Mouse (Mus musculus) limb, embryonic 10.5 days (tissue): ENCODE results near the gene Mapk12. TPM values are rescaled to one million over a fixed set of nuclear protein-coding genes. Genes with fewer than 3 reads are reported as not detected.

Source experiments
- DNase-seq: peaks from one replicate; pipeline ENCODE4 v3.0.0-alpha.2; 2017; ENCODE audit warnings: low spot score
- H3K27ac ChIP-seq: fragments of 300-500 bp; sonication (generic); 2 replicates; pipeline ENCODE4 v1.5.1; 2016; ENCODE audit warnings: mild to moderate bottlenecking
- H3K27me3 ChIP-seq: fragments of 300-500 bp; sonication (generic); 2 replicates; pipeline ENCODE4 v1.6.1; 2016; ENCODE audit warnings: low read depth, mild to moderate bottlenecking; ENCODE audit not compliant: poor library complexity, severe bottlenecking
- H3K36me3 ChIP-seq: fragments of 300-500 bp; sonication (generic); 2 replicates; pipeline ENCODE4 v1.6.1; 2016; ENCODE audit warnings: mild to moderate bottlenecking, moderate library complexity
- H3K4me1 ChIP-seq: fragments of 300-500 bp; sonication (generic); 2 replicates; pipeline ENCODE4 v1.6.1; 2016
- H3K4me3 ChIP-seq: fragments of 300-500 bp; sonication (generic); 2 replicates; pipeline ENCODE4 v1.5.1; 2016; ENCODE audit warnings: mild to moderate bottlenecking, moderate library complexity
- H3K9me3 ChIP-seq: fragments of 300-500 bp; sonication (generic); replicated peaks from 2 replicates; pipeline ENCODE4 v1.6.1; 2016; ENCODE audit warnings: mild to moderate bottlenecking
- WGBS: fragments of 180-500 bp; shearing (Covaris S2); methylation state at CpG from one replicate; pipeline ENCODE4 v1.1.7; 2016; 5-methylcytosine and 5-hydroxymethylcytosine counted together
- polyA plus RNA-seq: library from polyadenylated mRNA; unstranded; fragments of >200 nt; fragmentation: Nextera tagmentation; extraction: Ambion mirVana; gene quantifications from 2 replicates; pipeline ENCODE4 v1.2.1, GENCODE M21; 2016

Mapk12 gene
- polyA plus RNA-seq, 1 experiment from 2014 or later: 21.5 TPM

DNA sequence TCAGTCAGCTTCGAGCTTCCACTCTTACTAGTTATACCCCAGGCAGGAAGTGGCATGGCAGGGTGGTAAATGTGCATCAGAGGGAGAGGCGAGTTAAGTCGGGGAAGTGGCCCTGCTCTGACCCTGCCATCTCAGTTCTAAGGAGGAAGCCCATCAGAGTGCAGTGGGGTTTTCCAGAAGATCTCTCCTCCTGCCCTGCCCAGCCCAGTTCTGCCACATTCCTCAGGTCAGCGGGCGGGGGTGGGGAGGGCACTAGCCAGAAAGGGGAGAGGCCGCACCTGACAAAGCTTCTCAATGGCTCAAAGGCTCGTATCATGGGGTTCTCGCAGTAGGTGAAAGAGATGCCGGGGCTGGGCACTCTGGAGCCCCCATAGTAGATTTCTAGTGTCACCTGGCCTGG is 20.9 kb upstream of the Mapk12 start:
- Histone ChIP-seq H3K36me3 (peaks cover 100% of the 10 kb centered on the region), H3K4me3 (no peak overlapping the region), H3K27ac (no peak overlapping the region), H3K4me1 (no peaks in the 10 kb centered on the region), H3K27me3 (no peaks in the 10 kb centered on the region), H3K9me3 (no peaks in the 10 kb centered on the region)
- 89% methylated on average over 9 of the region's 9 CpGs for WGBS
- DNase-seq: no peak

GRCm38 (mm10) chr15:89158516-89158915 is 18.0 kb upstream of the Mapk12 start:
- no peak overlapping the region for H3K4me3 ChIP-seq
- WGBS: 94% methylated on average over 16 of the region's 16 CpGs
- no peaks in the 10 kb centered on the region for H3K27me3 ChIP-seq
- no peak overlapping the region for H3K27ac ChIP-seq
- DNase-seq: no peak
- H3K9me3 ChIP-seq: no peaks in the 10 kb centered on the region
- no peaks in the 10 kb centered on the region for H3K4me1 ChIP-seq
- H3K36me3 ChIP-seq: peaks cover 100% of the 10 kb centered on the region

DNA sequence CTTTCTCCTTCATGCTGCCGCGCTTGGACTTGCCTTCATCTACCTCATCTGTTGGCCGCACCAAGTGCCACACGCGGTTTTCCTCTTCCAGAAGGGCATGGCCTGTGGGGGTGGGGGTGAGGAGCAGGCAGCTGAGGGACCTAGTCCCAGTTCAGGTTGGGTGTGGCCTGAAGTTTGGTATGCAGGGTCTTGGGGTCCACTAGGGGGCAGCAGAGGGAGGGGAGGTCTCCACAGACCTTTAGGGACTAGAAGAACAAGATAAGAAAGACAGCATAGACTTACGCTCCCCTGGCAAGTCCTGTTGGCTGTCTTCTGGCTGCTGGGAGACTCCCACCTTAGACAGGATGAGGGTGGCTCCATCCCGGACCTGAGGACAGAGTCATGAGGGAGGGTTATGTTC is 17.5 kb upstream of the Mapk12 start:
- Histone ChIP-seq H3K9me3 (no peaks in the 10 kb centered on the region), H3K27ac (no peak overlapping the region), H3K4me1 (no peaks in the 10 kb centered on the region), H3K27me3 (no peaks in the 10 kb centered on the region), H3K4me3 (no peak overlapping the region), H3K36me3 (peaks cover 97% of the 10 kb centered on the region)
- peak; percentile 82 for DNase-seq
- 66% methylated on average over 7 of the region's 7 CpGs for WGBS

DNA sequence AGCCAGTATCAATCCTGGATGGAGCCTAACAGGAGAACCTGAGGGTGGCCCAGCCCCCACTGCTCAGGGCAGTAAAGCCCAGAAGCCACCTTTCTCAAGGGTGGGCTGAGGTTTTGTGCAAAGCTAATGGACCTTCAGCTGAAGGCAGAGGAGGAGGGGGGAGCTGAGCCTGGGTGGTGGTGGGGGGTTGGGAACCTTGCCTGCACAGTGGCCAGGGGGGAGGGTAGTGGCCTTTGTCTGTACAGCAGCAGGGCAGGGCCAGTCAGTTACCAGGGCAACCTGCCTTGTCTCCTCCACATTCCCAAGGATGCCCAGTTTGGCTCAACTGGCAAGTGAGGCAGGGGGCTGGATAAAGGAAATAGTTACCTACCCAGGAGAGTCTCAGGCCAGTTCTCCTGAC is 11.8 kb upstream of the Mapk12 start:
- peaks cover 29% of the 10 kb centered on the region for H3K27me3 ChIP-seq
- H3K27ac ChIP-seq: peak overlapping the region; percentile 30; the same call in 1 of the 2 replicates
- no peak overlapping the region for H3K4me3 ChIP-seq
- DNase-seq: no peak
- no peaks in the 10 kb centered on the region for H3K9me3 ChIP-seq
- H3K4me1 ChIP-seq: peaks cover 43% of the 10 kb centered on the region
- H3K36me3 ChIP-seq: peaks cover 40% of the 10 kb centered on the region

DNA sequence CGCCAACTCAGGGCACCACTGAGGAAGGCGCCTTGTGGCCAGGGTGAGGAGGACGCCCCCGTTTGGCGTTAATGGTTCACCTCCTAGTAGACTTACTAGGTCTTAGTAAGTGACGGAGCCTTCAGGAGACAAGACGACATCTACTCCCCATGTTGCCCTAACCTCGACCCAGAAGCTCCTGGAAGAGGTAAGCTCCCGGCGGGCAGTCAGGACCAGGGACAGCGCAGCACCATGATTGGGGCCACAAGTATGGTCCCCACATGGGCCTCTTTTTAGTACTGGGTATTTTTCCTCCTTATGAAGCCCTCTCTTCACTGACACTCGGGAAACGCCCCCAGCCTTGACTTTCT is 9.5 kb upstream of the Mapk12 start:
- H3K27me3 ChIP-seq: peaks cover 51% of the 10 kb centered on the region

DNA sequence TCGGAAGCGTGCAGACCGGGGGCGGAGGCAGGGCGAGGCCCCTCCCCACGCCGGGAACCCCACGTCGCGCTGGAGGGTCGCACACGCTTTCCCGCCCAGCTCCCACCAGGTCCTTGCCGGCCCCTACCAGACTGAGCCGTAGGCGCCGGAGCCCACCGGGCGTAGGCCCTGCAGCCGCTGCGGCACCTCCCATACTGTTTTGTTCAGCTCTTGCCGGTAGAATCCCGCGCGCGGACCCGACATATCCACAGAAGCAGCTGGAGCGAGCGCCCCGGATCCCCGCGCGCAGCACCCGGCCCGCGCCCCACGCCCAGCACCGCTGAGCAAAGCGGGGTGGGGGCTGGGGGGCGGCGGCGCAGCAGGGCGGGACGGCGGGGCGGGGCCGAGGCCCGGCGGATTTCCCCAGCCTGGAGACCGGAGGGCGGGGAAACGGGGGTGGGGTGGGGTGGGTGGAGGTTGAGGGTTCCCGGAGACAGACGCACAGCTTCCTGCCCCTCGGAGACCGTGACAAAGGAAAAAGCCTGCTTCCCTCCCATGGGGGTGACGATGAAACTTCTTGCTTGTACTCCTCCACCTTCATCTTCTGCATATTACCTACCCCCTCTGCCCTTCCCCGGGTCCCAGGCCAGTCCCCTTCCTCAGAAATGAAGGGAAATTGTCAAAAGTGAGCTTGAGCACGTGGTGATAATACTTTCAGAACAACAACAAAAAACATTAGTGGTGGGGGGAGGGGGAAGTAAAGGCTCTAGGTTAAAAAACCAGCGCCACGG is 9.0 kb upstream of the Mapk12 start, which contains the start of gene Mapk11:
Gene Mapk11, minus strand, starts transcription at position 358 of the 770 bp plus-strand sequence.
- H3K4me3 ChIP-seq: peak within 1 kb of the TSS; percentile 79

More for the DNA sequence above, 9.5 kb upstream of the Mapk12 start:
- Histone ChIP-seq H3K9me3 (no peaks in the 10 kb centered on the region), H3K4me3 (peak overlapping the region; percentile 79), H3K36me3 (peaks cover 29% of the 10 kb centered on the region), H3K27ac (peak overlapping the region; percentile 90), H3K4me1 (peaks cover 61% of the 10 kb centered on the region)
- DNase-seq: peak; percentile 84
- WGBS: 2% methylated on average over 13 of the region's 13 CpGs

GRCm38 (mm10) chr15:89148496-89149270 is 8.2 kb upstream of the Mapk12 start:
- peaks cover 61% of the 10 kb centered on the region for H3K4me1 ChIP-seq
- H3K9me3 ChIP-seq: no peaks in the 10 kb centered on the region
- WGBS: 8% methylated on average over 25 of the region's 25 CpGs
- H3K36me3 ChIP-seq: peaks cover 28% of the 10 kb centered on the region
- DNase-seq: no peak
- peaks cover 62% of the 10 kb centered on the region for H3K27me3 ChIP-seq
- H3K4me3 ChIP-seq: peak overlapping the region; percentile 79
- H3K27ac ChIP-seq: peak overlapping the region; percentile 90

More for the DNA sequence above, 9.0 kb upstream of the Mapk12 start, which contains the start of gene Mapk11:
- Histone ChIP-seq H3K27me3 (peaks cover 55% of the 10 kb centered on the region), H3K27ac (peak within 1 kb of the TSS; percentile 90), H3K9me3 (no peaks in the 10 kb centered on the region), H3K4me1 (peaks cover 61% of the 10 kb centered on the region), H3K36me3 (peaks cover 28% of the 10 kb centered on the region)
- under 1% methylated on average over 61 of the region's 61 CpGs for WGBS
- peak; percentile 69 for DNase-seq

DNA sequence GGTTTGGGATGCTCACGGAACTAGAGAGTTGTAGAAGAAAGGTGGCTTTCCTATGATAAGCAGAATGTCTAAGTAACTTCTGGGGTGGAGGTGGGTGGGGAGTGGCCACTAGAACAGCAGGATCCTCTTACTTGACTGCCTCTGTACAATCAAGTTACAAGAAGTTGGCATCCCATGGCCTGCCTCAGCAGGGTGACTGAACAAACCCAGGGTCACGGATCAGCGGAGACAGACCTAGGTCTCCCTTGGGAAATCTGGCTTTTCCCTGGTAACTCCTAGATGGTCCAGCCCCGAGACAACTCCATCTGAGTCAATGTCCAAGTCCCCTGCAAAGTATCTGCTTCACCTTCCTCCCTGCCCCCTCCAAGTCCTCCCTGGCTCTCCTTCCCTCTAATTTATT is 7.4 kb upstream of the Mapk12 start:
- WGBS: 67% methylated on average over 4 of the region's 4 CpGs
- Histone ChIP-seq H3K4me1 (peaks cover 61% of the 10 kb centered on the region), H3K27me3 (peaks cover 68% of the 10 kb centered on the region), H3K36me3 (peaks cover 31% of the 10 kb centered on the region), H3K4me3 (peak overlapping the region; percentile 79), H3K9me3 (no peaks in the 10 kb centered on the region), H3K27ac (no peak overlapping the region)
- DNase-seq: no peak

GRCm38 (mm10) chr15:89147456-89147855 is 7.0 kb upstream of the Mapk12 start:
- Histone ChIP-seq H3K9me3 (no peaks in the 10 kb centered on the region), H3K4me3 (peak overlapping the region; percentile 79), H3K27me3 (peaks cover 72% of the 10 kb centered on the region), H3K4me1 (peaks cover 59% of the 10 kb centered on the region), H3K27ac (peak overlapping the region; percentile 80; the same call in 1 of the 2 replicates), H3K36me3 (peaks cover 32% of the 10 kb centered on the region)
- DNase-seq: no peak
- 23% methylated on average over 10 of the region's 10 CpGs for WGBS

GRCm38 (mm10) chr15:89147024-89147423 is 6.5 kb upstream of the Mapk12 start:
- H3K27ac ChIP-seq: peak overlapping the region; percentile 80
- peak overlapping the region; percentile 79 for H3K4me3 ChIP-seq
- 7% methylated on average over 16 of the region's 16 CpGs for WGBS
- no peak for DNase-seq
- H3K9me3 ChIP-seq: no peaks in the 10 kb centered on the region
- peaks cover 32% of the 10 kb centered on the region for H3K36me3 ChIP-seq
- H3K4me1 ChIP-seq: peaks cover 59% of the 10 kb centered on the region
- H3K27me3 ChIP-seq: peaks cover 76% of the 10 kb centered on the region

DNA sequence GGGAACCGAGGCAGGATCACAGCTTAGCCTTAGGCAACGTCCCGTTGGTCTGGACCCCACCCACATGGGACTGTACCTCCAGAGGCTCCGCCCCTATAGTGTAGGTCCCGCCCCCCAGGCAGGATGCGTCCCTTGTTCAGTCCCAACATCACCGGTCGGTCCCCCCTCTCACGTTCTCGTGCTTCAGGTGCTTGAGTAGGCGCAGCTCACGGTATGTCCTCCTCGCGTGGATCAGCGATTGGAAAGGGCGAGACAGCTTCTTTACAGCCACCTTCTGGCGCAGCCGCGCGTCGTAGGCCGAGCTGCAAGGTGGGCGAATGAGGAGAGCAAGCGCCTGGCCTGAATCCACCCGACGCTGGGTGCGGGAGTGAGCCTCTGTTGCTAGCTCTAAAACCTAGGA is 6.0 kb upstream of the Mapk12 start:
- Histone ChIP-seq H3K4me1 (peaks cover 62% of the 10 kb centered on the region), H3K27ac (peak overlapping the region; percentile 80), H3K36me3 (peaks cover 32% of the 10 kb centered on the region), H3K27me3 (peaks cover 80% of the 10 kb centered on the region), H3K4me3 (peak overlapping the region; percentile 79), H3K9me3 (no peaks in the 10 kb centered on the region)
- WGBS: under 1% methylated on average over 27 of the region's 27 CpGs
- peak; percentile 68 for DNase-seq

DNA sequence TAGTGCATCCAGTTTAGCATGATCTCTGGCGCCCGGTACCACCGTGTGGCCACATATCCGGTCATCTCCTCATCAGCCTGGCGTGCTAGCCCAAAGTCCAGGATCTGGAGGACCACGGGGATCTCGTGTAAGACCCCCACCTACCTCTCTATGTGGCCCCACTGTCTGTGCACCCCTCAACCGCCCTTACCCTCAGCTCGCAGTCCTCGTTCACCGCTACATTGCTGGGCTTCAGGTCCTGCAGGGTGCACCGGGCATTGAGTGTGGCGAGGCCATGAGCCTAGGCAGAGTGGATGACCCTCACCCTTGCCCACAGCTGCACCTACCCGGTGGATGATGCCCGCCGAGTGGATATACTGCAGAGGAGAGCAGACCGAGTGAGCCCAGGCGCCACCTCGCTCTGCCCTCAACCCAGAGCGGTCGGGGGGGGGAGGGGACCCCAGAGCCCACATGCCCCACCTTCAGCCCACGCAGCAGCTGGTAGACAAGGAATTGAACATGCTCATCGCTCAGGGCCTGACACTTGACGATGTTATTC is 5.4 kb upstream of the Mapk12 start:
- peak overlapping the region; percentile 80 for H3K27ac ChIP-seq
- peaks cover 69% of the 10 kb centered on the region for H3K4me1 ChIP-seq
- no peaks in the 10 kb centered on the region for H3K9me3 ChIP-seq
- peaks cover 87% of the 10 kb centered on the region for H3K27me3 ChIP-seq
- 67% methylated on average over 24 of the region's 24 CpGs for WGBS
- H3K36me3 ChIP-seq: peaks cover 32% of the 10 kb centered on the region
- no peak for DNase-seq
- H3K4me3 ChIP-seq: peak overlapping the region; percentile 79

GRCm38 (mm10) chr15:89144965-89145364 is 4.5 kb upstream of the Mapk12 start:
- Histone ChIP-seq H3K27me3 (peaks cover 92% of the 10 kb centered on the region), H3K36me3 (peaks cover 32% of the 10 kb centered on the region)

More at GRCm38 (mm10) chr15:89144965-89145364, 4.5 kb upstream of the Mapk12 start:
- DNase-seq: no peak
- H3K27ac ChIP-seq: no peak overlapping the region
- WGBS: 88% methylated on average over 11 of the region's 11 CpGs
- no peaks in the 10 kb centered on the region for H3K9me3 ChIP-seq
- peaks cover 71% of the 10 kb centered on the region for H3K4me1 ChIP-seq
- H3K4me3 ChIP-seq: no peak overlapping the region
